Mouse (Mus musculus) adrenal gland, postnatal 4 days (tissue): ENCODE results near the gene Fbxw9. TPM values are rescaled to one million over a fixed set of nuclear protein-coding genes. Genes with fewer than 3 reads are reported as not detected.

Source experiments
- DNase-seq, 2 experiments: peaks; one replicate each; pipeline ENCODE4 v3.0.0; 2021 to 2022; ENCODE audit warnings: low spot score in 2 of 2, mixed read lengths in 2 of 2
- total RNA-seq, 2 experiments: library from RNA; stranded (reverse); gene quantifications; 2 replicates each; pipeline ENCODE4 v1.2.3; 2021

Fbxw9 gene
- total RNA-seq, 2 experiments from 2014 or later, result 36.5 to 39.8 TPM

DNA sequence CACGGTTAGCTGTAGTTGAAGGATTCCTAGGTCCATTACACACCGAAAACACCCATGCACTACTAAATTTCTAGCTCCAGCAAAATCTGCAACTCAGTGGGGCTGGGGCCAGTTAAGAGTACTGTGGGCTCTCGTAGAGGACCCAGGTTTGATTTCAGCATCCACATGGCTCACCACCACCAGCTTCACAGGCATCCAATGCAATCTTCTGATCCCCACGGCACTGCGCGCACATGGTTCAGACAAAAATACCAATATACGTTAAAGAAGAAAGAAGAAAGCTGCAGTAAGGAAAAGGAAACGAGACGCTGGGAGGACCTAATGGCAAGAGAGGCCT is 23.5 kb upstream of the Fbxw9 start:
- no peak for DNase-seq

DNA sequence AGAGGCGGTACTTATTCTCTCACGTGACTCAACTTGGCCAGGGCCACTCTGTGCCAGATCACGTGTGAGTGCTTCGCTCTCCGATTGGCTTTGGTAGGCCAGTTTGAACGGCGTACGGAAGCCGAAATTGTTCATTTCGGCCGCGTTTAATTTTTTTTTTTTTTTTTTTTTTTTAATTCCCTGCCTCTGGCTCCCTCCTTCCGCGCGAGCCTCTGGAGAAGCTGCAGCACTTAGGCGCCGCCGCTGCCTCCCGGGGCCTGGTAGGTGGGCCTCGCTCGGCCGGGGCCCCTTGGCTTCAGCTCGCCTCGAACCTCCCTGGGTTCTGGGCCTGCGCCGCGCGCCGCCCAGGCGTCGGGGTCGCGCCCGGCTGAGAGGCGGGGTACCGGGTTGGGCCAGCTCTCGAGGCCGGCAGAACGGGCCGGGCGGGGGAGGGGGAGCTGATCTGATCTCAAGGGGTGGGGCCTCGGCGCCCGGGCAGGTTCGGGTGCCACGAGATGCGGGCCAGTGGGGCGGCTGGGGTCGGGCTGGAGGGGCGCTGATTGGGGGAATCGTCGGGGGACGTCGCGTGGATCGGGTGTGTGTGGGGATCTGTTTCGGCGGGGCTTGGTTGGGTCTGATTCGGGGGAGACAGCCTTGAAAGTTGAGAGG is 23.0 kb upstream of the Fbxw9 start, which contains the start of gene Tnpo2:
Gene Tnpo2, plus strand, starts transcription at position 198 of the 648 bp plus-strand sequence.
- DNase-seq, result peak; percentile 84 to 86

DNA sequence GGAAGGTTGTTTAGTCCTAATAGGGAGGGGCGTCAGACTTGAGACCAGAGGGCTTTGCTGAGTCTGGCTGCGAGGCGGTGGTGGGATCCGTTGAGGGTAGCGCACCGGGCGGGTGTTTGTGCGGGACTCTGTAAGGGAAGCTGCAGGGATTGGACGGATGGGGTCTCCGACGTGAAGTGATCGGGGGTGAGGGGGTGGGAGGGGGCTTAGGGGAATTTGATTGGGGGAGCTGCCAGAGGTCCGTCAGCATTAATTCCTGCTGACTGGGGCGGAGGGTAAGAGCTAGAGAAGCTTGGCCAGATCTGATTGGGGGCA is 22.5 kb upstream of the Fbxw9 start:
- no peak for DNase-seq

DNA sequence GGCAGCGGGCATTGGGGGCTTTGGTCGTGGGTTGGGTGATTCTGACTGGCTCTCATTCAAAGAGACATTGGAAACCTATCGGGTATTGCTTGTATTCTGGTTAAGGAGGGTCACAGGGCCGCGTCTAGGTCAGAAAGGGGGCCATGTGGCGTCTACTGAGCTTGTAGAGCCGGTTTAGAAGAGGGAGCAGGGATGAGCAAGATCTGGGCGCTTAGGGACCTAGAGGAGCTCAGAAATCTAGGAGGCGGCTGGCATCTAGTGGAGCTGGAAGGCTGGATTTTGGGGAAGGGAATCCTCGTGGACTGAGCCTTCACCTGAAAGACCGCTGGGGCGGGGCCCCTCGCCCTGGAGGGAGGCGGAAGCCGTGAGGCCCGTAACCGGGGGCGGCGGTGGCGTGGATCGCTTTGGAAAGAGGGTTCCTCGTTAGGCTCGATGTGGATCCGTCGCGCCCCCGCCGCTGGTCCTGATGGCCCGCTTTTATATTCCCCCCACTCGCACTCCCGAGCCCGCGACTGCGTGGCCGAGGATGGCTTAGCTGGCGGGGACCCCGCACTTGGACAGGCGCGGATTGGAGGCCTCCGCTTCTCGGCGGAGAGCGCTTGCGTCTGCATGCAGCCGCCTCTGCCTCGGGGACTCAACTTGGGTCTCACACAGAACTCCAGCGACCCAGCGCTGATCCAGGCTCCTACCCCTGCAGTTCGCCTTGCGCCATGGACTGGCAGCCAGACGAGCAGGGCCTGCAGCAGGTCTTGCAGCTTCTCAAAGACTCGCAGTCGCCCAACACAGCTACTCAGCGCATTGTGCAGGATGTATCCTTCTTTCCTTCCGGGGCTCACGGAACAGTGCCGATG is 21.9 kb upstream of the Fbxw9 start:
- peak in 1 of 2 experiments; percentile 32 for DNase-seq

DNA sequence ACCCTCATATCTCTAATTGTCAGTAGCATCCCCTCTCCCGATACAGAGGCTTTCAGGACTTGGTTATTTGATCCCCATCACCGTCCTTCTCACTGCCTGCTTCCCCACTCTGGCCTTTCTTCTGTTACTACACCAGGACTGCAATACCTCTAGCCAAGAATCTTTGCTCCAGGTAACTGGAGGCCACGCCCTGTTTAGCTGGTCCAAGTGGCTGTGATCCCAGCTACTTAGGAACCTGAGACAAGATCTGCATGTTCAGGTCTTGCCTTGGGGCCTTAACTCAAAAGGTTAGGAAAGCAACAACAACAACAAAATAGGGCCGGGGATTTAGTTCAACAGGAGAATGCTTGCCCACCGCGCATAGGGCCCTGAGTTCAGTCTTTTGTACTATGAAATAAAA is 16.2 kb upstream of the Fbxw9 start:
- no peak for DNase-seq

DNA sequence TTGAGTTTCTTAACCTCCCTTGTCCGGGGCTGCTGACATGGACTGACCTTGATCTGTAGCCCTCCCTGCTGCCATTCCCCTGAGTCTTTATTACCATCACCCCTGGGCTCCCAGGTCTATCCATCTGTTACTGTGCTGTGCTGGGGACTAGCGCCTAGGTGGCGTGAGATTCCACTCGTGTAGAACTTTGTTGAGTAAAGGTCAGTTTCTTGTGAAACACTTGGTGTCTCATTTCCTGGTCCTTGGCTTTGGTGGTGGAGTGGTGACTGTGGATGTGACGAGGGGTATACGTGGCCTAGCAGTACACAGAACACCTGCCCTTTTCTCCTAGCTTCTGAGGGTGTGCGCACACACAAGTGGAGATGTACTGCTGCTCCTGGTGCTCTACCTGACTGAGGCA is 2.5 kb upstream of the Fbxw9 start:
- no peak for DNase-seq

DNA sequence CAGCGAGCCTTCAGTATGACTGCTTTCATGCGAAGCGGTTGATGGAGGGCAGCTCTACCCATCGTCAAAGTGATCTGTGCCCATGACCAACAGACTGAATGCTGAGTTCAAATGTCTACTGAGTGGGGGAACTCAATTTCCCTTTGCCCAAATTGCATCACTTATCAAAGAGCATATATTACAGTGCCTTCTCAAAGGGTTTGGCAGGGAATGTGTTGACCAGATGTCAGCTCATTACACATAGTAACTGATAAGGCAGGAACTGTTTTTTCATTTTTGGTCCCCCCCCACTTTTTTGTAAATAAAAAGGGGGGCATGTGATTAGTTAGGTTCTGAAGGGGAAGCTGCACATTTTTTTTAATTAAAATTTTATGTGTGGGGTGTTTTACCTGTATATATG is 2.7 kb downstream of the Fbxw9 start:
- DNase-seq, result no peak

DNA sequence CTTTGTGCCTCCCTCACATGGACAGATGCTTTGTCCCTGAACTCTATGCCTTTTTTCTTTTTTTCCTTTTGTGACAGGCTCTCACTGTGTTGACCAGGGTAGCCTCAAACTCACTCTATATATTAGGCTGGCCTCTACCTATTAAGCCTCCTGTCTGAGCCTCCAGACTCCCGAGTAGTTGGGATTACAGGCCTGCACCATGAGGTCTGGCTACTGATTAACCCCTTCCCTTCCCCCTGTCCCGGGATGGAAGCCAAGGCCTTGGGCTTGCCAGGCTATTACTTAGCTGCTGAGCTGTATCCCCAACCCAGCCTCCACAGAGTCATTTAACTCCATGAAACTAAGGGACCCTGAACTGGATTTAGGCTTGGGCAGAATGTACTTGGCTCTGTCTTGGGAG is 5.4 kb downstream of the Fbxw9 start:
- DNase-seq, result no peak

DNA sequence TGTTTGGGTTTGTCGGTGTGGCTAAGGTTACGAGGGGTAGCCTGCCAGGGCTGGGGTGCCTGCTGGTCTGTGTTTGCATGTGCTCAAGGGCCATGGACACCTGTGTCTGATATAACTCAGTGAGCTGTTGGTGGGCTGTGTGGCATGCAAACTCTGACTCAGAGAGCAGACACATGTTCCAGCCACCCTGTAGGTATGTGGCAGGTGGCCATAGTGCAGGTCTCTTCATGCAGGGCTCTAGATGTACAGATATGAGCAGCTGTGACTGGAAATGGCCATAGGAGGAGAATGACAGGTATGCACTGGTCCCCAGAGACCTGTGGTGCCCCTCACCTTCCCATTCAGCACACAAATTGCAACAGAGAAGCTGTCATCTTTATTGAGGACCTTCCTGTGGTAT is 7.3 kb downstream of the Fbxw9 start:
- no peak for DNase-seq

DNA sequence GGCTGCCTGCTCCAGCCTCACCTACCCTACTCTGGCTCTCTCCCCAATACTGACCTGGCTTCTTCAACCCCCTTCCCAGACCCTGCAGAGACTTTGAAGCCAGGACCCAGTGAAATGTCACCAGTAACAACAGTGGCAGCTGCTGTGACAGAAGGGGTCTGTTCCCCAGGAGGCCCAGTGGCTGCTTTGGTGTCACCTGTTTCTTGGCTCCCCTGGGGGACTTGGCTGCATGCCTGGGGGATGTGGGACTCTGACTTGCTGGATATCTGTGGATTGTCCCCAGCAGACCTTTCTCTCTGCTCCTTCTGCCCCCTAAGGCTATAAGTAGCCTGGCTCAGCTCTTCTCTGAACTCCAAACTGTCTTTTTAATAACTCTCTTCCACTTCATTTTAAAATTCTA is 8.1 kb downstream of the Fbxw9 start, which contains the start of gene Gm5741:
Gene Gm5741, minus strand, starts transcription at position 1 of the 400 bp plus-strand sequence.
- no peak for DNase-seq

DNA sequence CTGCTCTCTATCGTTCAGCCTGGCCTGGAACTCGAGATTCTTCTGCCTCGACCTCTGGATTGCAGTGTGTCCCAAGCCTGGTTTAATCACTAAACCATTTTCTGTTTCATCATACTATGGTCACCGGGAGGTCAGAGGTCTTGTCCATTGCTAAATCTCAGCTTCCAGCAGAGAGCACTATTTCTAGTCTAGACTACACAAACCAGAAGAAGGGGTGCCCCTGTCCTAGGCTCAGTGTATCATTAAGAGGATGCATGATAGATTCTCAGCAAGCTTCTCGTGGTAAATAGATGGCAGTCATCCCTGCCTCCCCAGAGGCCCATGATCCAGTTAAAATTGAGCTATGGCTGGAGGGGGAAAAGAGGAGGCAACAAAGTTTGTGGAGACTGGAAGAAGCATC is 11.2 kb downstream of the Fbxw9 start:
- no peak for DNase-seq

DNA sequence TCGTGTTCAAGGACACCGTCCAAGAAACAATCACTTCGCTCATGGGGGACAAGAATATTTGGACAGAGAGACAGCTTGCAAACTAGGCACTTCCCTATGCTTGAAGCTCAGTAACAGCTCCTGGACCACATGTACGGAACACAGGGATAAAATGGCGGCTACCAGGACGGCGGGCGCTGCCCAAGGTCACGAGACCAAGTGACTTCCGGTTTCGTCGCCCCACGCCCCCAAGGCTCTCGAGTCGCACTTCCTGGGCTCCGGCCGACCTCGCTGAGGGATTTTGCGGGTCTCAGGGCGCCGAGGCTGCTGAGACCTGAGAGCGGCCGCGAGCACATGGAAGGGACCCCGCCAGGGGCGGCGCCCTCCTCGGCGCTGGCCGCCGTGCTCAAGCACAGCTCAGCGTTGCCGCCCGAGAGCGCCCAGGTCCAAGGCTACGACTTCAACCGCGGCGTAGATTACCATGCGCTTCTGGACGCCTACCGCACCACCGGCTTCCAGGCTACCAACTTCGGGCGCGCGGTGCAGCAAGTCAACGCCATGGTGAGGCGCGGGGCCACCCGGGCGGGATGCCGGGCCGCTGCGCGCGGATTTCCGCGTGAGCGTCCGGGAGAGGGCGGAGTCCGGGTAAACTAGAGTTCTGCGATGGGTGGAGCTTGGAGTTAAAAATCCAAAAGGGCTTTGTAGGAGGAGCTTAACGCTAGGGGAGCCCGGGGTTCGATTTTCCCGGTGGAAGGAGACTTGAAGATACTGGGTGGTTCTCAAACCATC is 11.8 kb downstream of the Fbxw9 start, which contains the start of gene Dhps:
Gene Dhps, plus strand, starts transcription at position 244 of the 768 bp plus-strand sequence.
- DNase-seq, result peak; percentile 73 to 83

DNA sequence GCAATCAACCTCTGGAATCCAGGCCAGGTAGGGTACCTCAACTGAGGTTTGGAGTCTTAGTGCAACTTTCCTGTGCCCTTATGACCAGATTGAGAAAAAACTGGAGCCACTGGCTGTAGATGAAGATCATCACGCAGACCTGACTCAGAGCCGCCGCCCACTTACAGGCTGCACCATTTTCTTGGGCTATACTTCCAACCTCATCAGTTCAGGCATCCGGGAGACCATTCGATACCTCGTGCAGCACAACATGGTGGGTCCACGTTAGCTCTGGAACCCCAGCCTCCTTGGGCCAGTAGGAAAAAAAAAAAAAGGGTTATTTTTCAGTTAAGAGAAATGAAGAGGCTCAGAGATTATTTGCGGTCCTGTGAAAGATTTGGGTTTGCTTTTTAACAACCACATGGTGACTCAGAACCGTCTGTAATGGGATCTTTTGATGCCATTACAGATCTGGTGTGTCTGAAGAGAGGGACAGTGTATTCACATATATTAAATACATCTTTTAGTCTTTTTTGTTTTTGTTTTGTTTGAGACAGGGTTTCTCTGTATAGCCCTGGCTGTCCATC is 12.6 kb downstream of the Fbxw9 start:
- DNase-seq, result no peak

DNA sequence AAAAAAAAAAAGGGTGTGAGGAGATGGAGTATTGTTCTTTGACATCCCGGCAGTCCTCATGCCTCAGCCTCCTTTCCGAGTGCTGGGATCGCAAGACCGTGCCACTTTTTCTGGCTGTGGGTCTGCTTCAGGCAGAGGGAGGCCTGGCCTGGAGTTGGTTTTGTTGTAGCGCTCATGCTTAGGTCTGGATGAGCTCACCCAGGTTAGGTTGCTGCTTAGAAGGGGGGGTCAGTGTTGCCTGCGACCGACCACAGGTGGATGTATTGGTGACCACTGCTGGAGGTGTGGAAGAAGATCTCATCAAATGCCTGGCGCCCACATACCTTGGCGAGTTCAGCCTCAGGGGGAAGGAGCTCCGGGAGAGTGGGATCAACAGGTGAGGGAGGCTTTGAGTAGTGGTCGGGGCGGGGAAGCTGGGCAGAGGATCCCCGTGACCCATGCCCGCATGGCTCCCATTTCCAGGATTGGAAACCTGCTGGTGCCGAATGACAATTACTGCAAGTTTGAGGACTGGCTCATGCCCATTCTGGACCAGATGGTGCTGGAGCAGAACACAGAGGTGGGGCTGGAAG is 13.3 kb downstream of the Fbxw9 start:
- DNase-seq, result no peak

DNA sequence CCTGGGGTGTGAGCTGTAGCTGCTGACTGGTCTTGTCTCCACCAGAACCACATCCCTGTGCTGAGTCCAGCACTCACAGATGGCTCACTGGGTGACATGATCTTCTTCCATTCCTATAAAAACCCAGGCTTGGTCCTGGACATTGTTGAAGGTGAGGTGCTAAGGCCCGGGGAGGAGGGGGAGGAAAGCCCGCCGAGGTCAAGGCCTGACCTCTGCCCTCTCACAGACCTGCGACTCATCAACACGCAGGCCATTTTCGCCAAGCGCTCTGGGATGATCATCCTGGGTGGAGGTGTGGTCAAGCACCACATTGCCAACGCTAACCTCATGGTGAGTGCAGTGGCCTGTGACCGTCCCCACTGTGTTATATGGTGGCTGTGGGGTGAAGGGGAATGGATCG is 14.3 kb downstream of the Fbxw9 start:
- no peak for DNase-seq

DNA sequence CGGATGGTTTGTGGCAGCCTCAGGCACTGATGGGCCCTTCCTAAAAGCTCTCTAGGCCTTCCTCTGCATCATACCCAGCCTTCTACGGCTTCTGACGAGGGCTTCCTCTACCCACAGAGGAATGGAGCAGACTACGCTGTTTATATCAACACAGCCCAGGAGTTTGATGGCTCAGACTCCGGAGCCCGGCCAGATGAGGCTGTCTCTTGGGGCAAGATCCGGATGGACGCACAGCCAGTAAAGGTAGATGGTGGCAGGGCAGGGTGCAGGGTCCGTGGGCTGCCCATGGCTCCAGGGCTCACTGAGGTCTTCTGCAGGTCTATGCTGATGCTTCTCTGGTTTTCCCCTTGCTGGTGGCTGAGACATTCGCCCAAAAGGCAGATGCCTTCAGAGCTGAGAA is 14.8 kb downstream of the Fbxw9 start:
- no peak for DNase-seq

DNA sequence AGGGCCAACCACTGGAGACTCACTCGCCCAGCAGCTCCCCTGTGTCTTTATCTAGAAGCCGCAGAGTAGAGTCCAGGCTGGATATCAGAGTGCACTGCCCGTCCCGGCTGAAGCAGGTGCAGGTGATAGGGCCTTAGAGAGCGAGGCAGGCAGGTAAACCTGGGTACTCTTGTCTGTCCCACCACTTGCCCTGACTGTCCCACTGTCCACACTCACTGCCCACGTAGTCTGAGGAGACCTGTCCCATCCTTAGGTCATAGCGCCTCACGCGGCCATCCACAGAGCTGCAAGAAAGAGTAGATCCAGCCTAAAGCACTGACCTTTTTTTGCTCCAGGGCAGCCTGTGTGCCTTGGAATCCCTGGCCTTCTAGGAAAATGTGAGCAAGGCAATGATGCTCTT is 16.1 kb downstream of the Fbxw9 start:
- no peak for DNase-seq

DNA sequence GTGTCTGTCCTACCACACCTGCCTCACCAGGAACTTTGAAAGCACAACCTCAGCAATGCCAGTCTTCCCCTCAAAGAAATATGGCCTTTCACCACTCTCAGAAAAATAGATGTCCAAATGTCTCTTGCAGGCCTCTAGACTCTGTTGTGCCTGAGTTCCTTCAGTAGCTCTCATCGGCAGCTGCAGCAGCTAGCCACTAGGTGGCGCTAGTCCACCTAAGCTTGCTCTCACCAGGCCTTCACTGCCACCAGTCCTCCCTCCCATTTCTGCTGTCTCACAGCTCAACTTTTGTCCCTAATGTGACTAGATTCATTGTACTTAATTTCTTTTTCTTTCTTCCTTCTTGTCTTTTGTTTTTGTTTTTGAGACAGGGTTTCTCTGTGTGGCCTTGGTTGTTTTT is 17.1 kb downstream of the Fbxw9 start:
- peak in 1 of 2 experiments; percentile 59 for DNase-seq

DNA sequence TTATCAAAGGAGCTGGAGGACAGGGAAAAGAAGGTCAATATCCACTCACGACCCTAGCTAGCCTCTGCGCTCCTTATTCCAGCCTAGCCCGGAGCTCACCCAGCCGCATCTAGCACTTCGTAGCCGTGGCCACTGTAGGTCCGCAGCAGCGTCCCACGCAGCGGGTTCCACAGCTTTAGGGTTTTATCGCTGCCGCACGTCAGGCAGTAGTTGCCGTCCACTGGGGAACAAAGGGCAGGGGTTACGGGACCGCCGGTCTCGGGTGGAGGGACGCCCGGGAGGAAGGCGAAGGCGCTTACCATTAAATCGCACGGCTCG is 20.3 kb downstream of the Fbxw9 start:
- DNase-seq, result no peak

DNA sequence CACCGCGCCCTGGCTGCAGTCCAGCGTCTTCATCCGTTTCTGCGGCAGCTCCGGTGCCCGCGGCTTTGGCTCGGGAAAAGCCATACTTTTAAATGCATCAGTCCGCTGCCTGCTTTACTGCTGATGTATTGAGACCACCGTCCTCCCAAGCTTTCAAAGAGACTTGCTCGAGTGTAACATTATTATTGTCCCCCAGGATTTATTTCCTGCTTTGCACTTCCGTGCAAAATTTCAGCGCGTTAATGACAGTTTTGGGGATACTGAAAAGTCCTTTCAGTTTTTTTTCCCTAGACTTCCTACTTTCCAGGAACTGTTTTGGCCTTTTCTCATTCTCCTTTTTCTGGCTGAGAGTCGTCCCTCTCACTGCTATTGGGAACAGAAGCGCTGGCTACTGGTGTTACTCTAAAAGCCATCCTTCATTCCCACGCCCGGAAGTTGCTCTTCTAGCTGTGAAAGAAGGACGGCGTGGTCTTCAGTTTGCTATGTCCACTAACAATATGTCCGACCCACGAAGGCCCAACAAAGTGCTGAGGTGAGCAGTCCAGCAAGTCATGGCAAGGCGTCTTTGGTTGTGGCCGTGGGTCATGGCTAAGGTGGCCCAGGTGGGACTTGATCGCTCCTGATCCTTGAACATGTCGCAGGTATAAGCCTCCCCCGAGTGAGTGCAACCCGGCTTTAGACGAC is 20.8 kb downstream of the Fbxw9 start, which contains the start of gene Wdr83os:
Gene Wdr83os, plus strand, starts transcription at position 209 of the 684 bp plus-strand sequence.
- DNase-seq, result peak in 1 of 2 experiments; percentile 37

DNA sequence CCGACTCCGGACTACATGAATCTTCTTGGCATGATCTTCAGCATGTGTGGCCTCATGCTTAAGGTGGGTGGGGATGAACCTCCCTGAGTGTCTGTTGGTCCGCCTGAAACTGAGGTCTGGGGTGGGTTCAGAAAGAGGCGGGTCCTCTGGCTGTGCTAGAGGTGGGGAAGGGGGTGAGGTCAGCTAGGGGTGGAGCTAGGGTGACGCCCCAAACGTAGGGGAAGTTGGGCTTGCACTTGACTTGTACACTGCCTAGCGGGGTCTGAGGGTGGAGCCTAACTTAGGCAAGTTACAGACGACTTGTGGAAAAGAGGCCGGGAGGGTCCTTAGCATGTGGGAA is 21.3 kb downstream of the Fbxw9 start, which contains the start of gene Wdr83:
Gene Wdr83, minus strand, starts transcription at position 91 of the 340 bp plus-strand sequence.
- no peak for DNase-seq
